Mouse (Mus musculus) right cerebral cortex, adult 18-20 months (tissue): ENCODE results near the gene Olfr1378.

ENCODE experiments used
- DNase-seq: peaks from one replicate; pipeline ENCODE4 v3.0.0; 2022; ENCODE audit warnings: mixed read lengths

The Olfr1378 gene

GRCm38 (mm10) chr11:50966230-50966629, at the start of gene Olfr1378:
Gene Olfr1378, plus strand, starts transcription at chr11:50966530.
- no peak for DNase-seq

GRCm38 (mm10) chr11:50930469-50931014, 35.8 kb upstream of the Olfr1378 start:
- DNase-seq, result no peak

GRCm38 (mm10) chr11:50931021-50931420, 35.3 kb upstream of the Olfr1378 start:
- peak; percentile 21 for DNase-seq

GRCm38 (mm10) chr11:50931451-50931866, 34.9 kb upstream of the Olfr1378 start, which contains the start of gene Zfp354b:
Gene Zfp354b, minus strand, starts transcription at chr11:50931633.
- peak; percentile 91 for DNase-seq

GRCm38 (mm10) chr11:50932040-50932439, 34.3 kb upstream of the Olfr1378 start:
- DNase-seq, result no peak

- no peak for DNase-seq
Observed at GRCm38 (mm10) chr11:50938435-50938834, 27.9 kb upstream of the Olfr1378 start.

- DNase-seq, result peak; percentile 32
Observed at GRCm38 (mm10) chr11:50939621-50940366, 26.5 kb upstream of the Olfr1378 start.

GRCm38 (mm10) chr11:50942386-50942785, 23.9 kb upstream of the Olfr1378 start:
- no peak for DNase-seq

- no peak for DNase-seq
Observed at GRCm38 (mm10) chr11:50943506-50943905, 22.8 kb upstream of the Olfr1378 start, which contains the start of gene 4933414I15Rik. Gene 4933414I15Rik, minus strand, starts transcription at chr11:50943765.

- peak; percentile 72 for DNase-seq
Observed at GRCm38 (mm10) chr11:50952290-50952689, 14.0 kb upstream of the Olfr1378 start.

GRCm38 (mm10) chr11:50953665-50954064, 12.7 kb upstream of the Olfr1378 start, which contains the start of gene Prop1:
Gene Prop1, minus strand, starts transcription at chr11:50953765.
- DNase-seq, result no peak

GRCm38 (mm10) chr11:50964886-50965285, 1.4 kb upstream of the Olfr1378 start:
- no peak for DNase-seq

GRCm38 (mm10) chr11:50977216-50977615, 10.9 kb downstream of the Olfr1378 start:
- DNase-seq, result no peak

GRCm38 (mm10) chr11:50981667-50982066, 15.3 kb downstream of the Olfr1378 start, which contains the start of gene Olfr1377:
Gene Olfr1377, plus strand, starts transcription at chr11:50981967.
- no peak for DNase-seq

- DNase-seq, result no peak
Observed at GRCm38 (mm10) chr11:51003296-51003695, 37.0 kb downstream of the Olfr1378 start, which contains the start of gene Olfr51. Gene Olfr51, plus strand, starts transcription at chr11:51003596.

GRCm38 (mm10) chr11:51011821-51012220, 45.5 kb downstream of the Olfr1378 start:
- no peak for DNase-seq

- DNase-seq, result no peak
Observed at GRCm38 (mm10) chr11:51013936-51014335, 47.6 kb downstream of the Olfr1378 start, which contains the start of gene Olfr54. Gene Olfr54, plus strand, starts transcription at chr11:51014236.

GRCm38 (mm10) chr11:51016341-51016740, 50.0 kb downstream of the Olfr1378 start:
- DNase-seq, result no peak
